Mouse (Mus musculus): ENCODE data around the gene 2300002M23Rik.
A peak's percentile ranks its signal among the peaks of the same experiment; 100 is the strongest.

Gene 2300002M23Rik

DNA sequence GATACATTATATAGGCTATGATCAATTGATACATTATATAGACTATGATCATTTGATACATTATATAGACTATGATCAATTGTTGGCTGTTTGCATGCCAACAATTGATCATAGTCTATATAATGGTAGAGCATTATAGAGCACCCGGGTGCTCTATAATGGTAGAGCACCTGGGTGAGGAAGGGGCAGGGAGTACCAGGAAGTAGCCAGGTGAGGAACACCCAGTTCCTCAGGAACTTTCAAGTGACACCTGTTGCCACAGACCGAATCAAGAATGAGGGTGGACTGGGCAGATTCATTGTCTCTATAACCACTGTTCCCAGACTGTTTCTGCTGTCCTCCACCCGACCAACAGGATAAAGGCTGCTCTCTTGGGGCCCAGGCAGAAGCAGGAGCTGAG lies at the start of gene 2300002M23Rik:
Gene 2300002M23Rik, plus strand, starts transcription at position 301 of the 400 bp plus-strand sequence.
- DNase-seq (ENCODE audit: extremely low read depth, low read depth): no peak

DNA sequence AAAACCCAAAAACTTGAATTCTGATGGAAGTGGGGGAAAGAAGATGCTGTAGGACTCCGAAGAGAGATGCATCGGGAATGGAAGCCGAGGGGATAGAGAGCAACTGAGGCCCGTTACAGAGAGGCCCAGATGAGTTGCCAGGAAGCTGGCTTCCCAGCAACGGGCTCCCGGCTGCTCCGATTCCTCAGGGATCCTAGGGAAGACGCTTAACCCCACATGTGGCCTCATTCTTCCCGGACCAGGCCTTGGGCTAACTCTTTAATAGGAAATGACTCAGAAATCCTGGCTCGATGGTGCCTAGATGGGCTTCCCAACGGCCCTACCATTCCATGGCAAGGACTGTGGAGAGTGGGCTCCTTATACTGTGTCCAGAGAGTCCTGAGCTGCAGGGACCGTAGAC lies 49.7 kb upstream of the 2300002M23Rik start:
- DNase-seq (ENCODE audit: extremely low read depth, low read depth): peak; percentile 22

- no peak for DNase-seq (ENCODE audit: extremely low read depth, low read depth)
These were observed 42.9 kb upstream of the 2300002M23Rik start for GRCm38 (mm10) chr17:35524354-35524753.

GRCm38 (mm10) chr17:35526644-35527043 lies 40.6 kb upstream of the 2300002M23Rik start:
- DNase-seq (ENCODE audit: extremely low read depth, low read depth): no peak

DNA sequence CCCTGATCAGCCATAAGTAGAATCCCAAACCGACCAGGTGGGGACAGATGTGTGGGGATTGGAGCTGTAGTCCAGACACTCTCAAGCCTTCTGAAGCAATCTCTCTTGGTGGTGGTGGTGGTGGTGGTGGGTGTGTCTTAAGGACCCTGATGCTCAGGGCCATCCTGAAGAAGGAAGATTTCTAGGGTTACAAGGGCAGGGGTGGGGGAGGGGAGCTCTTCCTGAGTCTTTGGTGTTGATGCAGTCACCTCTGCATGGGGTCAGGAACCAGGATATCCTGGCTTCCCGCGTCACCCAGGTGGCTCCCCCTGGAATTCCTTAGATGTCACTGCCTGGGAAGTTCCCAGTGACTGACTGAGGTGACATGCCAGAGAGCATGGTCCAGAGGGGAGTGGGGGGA lies 34.9 kb upstream of the 2300002M23Rik start:
- no peak for DNase-seq (ENCODE audit: extremely low read depth, low read depth)

- DNase-seq (ENCODE audit: extremely low read depth, low read depth): no peak
These were observed 34.3 kb upstream of the 2300002M23Rik start, which contains the start of gene Psors1c2 for GRCm38 (mm10) chr17:35532901-35533300. Psors1c2 (plus strand) TSS chr17:35533201.

GRCm38 (mm10) chr17:35534343-35534742 lies 32.9 kb upstream of the 2300002M23Rik start:
- DNase-seq (ENCODE audit: extremely low read depth, low read depth): peak; percentile 41

- DNase-seq (ENCODE audit: extremely low read depth, low read depth): no peak
These were observed 29.8 kb upstream of the 2300002M23Rik start for GRCm38 (mm10) chr17:35537421-35537820.

DNA sequence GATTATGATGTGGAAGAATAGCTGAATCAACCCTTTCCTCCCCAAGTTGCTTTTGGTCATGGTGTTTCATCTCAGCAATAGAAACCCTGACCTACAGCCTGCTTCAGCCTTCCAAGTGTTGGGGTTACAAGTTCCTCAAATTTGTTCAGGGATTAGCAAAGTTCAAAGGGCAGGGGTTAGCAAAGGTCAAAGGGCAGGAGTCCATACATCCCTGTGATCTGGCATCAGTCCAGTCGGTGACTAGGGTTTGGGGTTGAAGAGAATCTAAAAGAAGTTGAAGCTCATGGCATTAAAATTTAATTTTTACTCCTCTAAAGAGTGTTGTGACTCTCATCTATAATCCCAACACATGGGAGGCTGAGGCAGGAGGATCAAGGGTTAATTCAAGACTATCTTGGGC lies 28.8 kb upstream of the 2300002M23Rik start:
- DNase-seq (ENCODE audit: extremely low read depth, low read depth): no peak

GRCm38 (mm10) chr17:35539540-35539939 lies 27.7 kb upstream of the 2300002M23Rik start:
- DNase-seq (ENCODE audit: extremely low read depth, low read depth): no peak

DNA sequence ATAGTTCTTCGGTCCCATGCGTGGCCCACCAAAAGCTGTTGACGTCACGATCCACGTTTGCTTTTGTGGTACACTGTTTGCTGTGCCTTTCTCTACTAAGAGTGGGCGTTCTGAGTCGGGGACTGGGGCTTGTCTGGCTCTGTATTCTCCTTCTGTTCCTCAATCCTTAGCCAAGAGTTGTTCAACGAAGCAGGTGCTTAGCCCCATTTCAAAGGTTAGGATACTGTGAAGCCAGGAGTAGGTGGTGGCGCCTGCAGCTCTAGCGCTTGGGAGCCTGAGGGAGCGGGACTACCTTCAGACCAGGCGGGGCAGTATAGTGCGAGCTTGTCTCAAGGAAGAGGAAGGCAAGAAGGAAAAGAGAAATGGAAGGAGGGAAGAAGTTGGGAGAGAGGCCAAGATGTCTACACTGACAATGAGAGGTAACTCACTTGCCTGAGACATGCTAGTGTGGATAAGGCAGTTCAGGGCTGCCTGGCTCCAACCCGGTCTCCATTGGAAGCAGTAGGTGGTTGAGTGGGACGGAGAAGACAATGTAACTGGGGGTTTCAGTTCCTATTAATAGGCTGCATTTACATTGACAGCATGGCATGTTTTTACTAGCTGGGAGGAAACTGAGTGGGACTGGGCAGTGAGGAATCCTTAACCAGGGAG lies 24.4 kb upstream of the 2300002M23Rik start:
- DNase-seq (ENCODE audit: extremely low read depth, low read depth): no peak

- no peak for DNase-seq (ENCODE audit: extremely low read depth, low read depth)
These were observed 23.8 kb upstream of the 2300002M23Rik start for GRCm38 (mm10) chr17:35543412-35543861.

DNA sequence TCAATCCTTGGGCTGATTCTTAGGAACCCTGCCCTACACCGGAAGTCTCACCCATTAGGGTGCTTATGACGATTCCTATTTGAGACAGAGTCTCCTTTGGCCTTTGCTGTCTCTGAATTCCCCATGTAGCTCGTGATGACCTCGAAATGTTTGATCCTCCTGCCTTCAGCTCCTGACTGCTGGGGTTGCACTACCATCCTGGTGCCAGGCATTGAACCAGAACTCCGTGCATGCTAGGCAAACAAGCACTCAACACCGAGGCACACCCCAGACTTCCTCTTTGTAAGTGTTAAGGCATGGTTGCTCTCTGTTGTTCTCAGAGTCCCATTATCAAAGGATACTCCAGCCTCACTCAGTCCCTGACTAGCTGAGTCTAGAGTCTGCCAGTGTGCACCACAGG lies 23.2 kb upstream of the 2300002M23Rik start:
- DNase-seq (ENCODE audit: extremely low read depth, low read depth): peak; percentile 26

GRCm38 (mm10) chr17:35544680-35545079 lies 22.6 kb upstream of the 2300002M23Rik start:
- DNase-seq (ENCODE audit: extremely low read depth, low read depth): peak; percentile 36

- no peak for DNase-seq (ENCODE audit: extremely low read depth, low read depth)
These were observed 19.8 kb upstream of the 2300002M23Rik start for GRCm38 (mm10) chr17:35547465-35547864.

- DNase-seq (ENCODE audit: extremely low read depth, low read depth): no peak
These were observed 18.6 kb upstream of the 2300002M23Rik start for GRCm38 (mm10) chr17:35548636-35549035.

- no peak for DNase-seq (ENCODE audit: extremely low read depth, low read depth)
These were observed 17.7 kb upstream of the 2300002M23Rik start for GRCm38 (mm10) chr17:35549437-35550142.

GRCm38 (mm10) chr17:35550143-35550494 lies 17.1 kb upstream of the 2300002M23Rik start:
- DNase-seq (ENCODE audit: extremely low read depth, low read depth): no peak

GRCm38 (mm10) chr17:35550871-35551270 lies 16.4 kb upstream of the 2300002M23Rik start:
- no peak for DNase-seq (ENCODE audit: extremely low read depth, low read depth)

DNA sequence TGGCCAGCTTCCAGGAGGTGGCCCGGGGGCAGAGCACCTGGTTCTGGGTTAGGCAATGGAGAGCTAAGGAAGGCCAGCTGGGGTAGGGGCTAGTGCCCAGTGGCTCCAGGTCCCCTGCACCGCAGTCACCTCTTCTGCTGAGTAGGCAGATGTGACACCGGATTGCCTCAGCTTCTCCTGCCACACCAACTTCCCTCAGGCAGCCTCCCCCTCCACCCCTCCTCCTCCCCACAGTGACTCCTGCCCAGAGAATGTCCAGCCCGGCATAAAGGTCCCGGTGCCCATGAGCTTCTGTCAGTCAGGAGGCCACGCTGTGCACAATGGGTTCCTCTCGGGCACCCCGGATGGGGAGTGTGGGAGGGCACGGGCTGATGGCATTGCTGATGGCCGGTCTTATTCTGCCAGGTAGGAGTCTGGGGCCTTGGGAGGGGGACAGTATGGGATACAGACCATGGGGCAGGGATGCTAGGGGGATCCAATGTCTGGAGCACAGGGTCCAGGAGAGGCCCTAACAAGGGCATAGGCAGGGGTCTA lies 15.3 kb upstream of the 2300002M23Rik start, which contains the start of gene Cdsn:
Gene Cdsn, plus strand, starts transcription at position 248 of the 534 bp plus-strand sequence.
- no peak for DNase-seq (ENCODE audit: extremely low read depth, low read depth)

- no peak for DNase-seq (ENCODE audit: extremely low read depth, low read depth)
These were observed 12.9 kb upstream of the 2300002M23Rik start for GRCm38 (mm10) chr17:35554321-35554720.

DNA sequence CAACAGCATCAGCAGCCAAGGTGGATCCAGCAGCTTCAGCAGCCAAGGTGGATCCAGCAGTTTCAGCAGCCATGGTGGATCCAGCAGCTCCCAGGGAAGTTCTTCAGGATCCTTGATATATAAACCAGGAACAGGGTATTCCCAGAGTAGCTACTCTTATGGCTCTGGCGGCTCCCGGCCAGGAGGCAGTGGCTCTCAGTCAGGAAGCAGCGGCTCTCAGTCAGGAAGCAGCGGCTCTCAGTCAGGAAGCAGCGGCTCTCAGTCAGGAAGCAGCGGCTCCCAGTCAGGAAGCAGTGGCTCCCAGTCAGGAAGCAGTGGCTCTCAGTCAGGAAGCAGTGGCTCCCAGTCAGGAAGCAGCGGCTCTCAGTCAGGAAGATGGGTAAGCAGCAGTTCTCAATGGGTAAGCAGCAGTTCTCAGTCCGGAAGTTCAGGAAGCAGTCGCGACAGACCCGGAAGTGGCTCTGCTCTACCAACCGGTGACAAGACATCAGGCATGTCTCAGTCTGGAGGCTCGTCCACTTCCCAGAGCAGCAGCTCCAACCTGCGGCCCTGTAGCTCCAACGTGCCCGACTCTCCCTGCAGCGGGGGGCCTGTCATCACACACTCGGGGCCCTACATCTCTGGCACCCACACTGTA lies 12.4 kb upstream of the 2300002M23Rik start:
- no peak for DNase-seq (ENCODE audit: extremely low read depth, low read depth)

All from MEL-GATA-1-ER (cell line).